Mouse (Mus musculus): ENCODE data around the gene Olfr178.

The Olfr178 gene

GRCm38 (mm10) chr16:58891963-58892362 is at the start of gene Olfr178:
Gene Olfr178 (minus strand): TSS chr16:58892063.
- in situ Hi-C loops (cut with MboI; ENCODE audit: low sequenced_read_pairs): no loop called here

- in situ Hi-C loops (cut with MboI; ENCODE audit: low sequenced_read_pairs): no loop called here
Measured at GRCm38 (mm10) chr16:58929292-58929691, 37.4 kb upstream of the Olfr178 start, which contains the start of gene Olfr180. Gene Olfr180 (minus strand): TSS chr16:58929392.

GRCm38 (mm10) chr16:58928655-58929054 is 36.8 kb upstream of the Olfr178 start, which contains the start of gene Olfr181:
Gene Olfr181 (minus strand): TSS chr16:58928755.
- in situ Hi-C loops (cut with MboI; ENCODE audit: low sequenced_read_pairs): no loop called here

GRCm38 (mm10) chr16:58884416-58884815 is 7.4 kb downstream of the Olfr178 start:
- in situ Hi-C loops (cut with MboI; ENCODE audit: low sequenced_read_pairs): no loop called here

GRCm38 (mm10) chr16:58874668-58875067 is 17.2 kb downstream of the Olfr178 start, which contains the start of gene Olfr177:
Gene Olfr177 (minus strand): TSS chr16:58874768.
- in situ Hi-C loops (cut with MboI; ENCODE audit: low sequenced_read_pairs): no loop called here

GRCm38 (mm10) chr16:58861479-58861878 is 30.4 kb downstream of the Olfr178 start:
- in situ Hi-C loops (cut with MboI; ENCODE audit: low sequenced_read_pairs): no loop called here

GRCm38 (mm10) chr16:58860032-58860737 is 31.7 kb downstream of the Olfr178 start:
- in situ Hi-C loops (cut with MboI; ENCODE audit: low sequenced_read_pairs): no loop called here

Data from CH12F3 (cell line).